Mouse (Mus musculus) C2C12 (cell line): Measurements from ENCODE around the gene Ramp2. TPM values are rescaled to one million over a fixed set of nuclear protein-coding genes. Genes with fewer than 3 reads are reported as not detected.

Experiments
- H3K27me3 ChIP-seq: one replicate; pipeline ENCODE4 v1.6.1; 2011; ENCODE audit not compliant: control insufficient read depth, insufficient read depth, insufficient read length
- H3K36me3 ChIP-seq: one replicate; pipeline ENCODE4 v1.6.1; 2011; ENCODE audit not compliant: control insufficient read depth, insufficient read depth
- H3K4me3 ChIP-seq: one replicate; pipeline ENCODE4 v1.5.1; 2011; ENCODE audit warnings: mild to moderate bottlenecking, control low read depth; ENCODE audit not compliant: poor library complexity, insufficient read depth, severe bottlenecking
- H3K79me2 ChIP-seq: one replicate; pipeline ENCODE4 v1.6.1; 2011; ENCODE audit not compliant: control insufficient read depth, insufficient read depth
- H3K79me3 ChIP-seq: one replicate; pipeline ENCODE4 v1.6.1; 2011; ENCODE audit warnings: low read depth, control low read depth
- H3ac ChIP-seq: one replicate; pipeline ENCODE3; 2011; ENCODE audit warnings: low read depth; ENCODE audit not compliant: control insufficient read depth, insufficient read length
- CEBPB ChIP-seq: IDR thresholded peaks from one replicate; pipeline ENCODE4 v1.6.1; 2011; ENCODE audit warnings: low read depth, mild to moderate bottlenecking, control low read depth, moderate library complexity
- CTCF ChIP-seq: IDR thresholded peaks from one replicate; pipeline ENCODE4 v1.5.1; 2011; ENCODE audit not compliant: control insufficient read depth, insufficient read depth, insufficient read length
- FOSL1 ChIP-seq: IDR thresholded peaks from one replicate; pipeline ENCODE4 v1.8.0; 2011; ENCODE audit warnings: mild to moderate bottlenecking, low read length; ENCODE audit not compliant: poor library complexity, insufficient read depth, severe bottlenecking
- MAX ChIP-seq: IDR thresholded peaks from one replicate; pipeline ENCODE4 v1.6.1; 2011; ENCODE audit warnings: mild to moderate bottlenecking, control low read depth
- MYOD1 ChIP-seq: IDR thresholded peaks from one replicate; pipeline ENCODE4 v1.6.1; 2011; ENCODE audit warnings: low read depth; ENCODE audit not compliant: control insufficient read depth, insufficient read length
- MYOG ChIP-seq: IDR thresholded peaks from one replicate; pipeline ENCODE4 v1.6.1; 2011; ENCODE audit not compliant: control insufficient read depth, insufficient read length; ENCODE audit errors: extremely low read depth
- USF1 ChIP-seq: IDR thresholded peaks from one replicate; pipeline ENCODE4 v1.6.1; 2011; ENCODE audit warnings: low read depth, mild to moderate bottlenecking, control low read depth, moderate library complexity
- polyA plus RNA-seq: library from polyadenylated mRNA; unstranded; fragments of >200 nt; fragmentation: generic; extraction: Trizol; gene quantifications from one replicate; pipeline ENCODE4 v1.2.1, GENCODE M21; 2012; ENCODE audit warnings: missing spikeins

The Ramp2 gene
- polyA plus RNA-seq, 1 experiment, result 0.66 TPM

- Histone ChIP-seq H3ac (no peak overlapping the region), H3K4me3 (no peak overlapping the region), H3K36me3 (no peaks in the 10 kb centered on the region), H3K79me2 (no peaks in the 10 kb centered on the region), H3K27me3 (peaks cover 30% of the 10 kb centered on the region), H3K79me3 (no peaks in the 10 kb centered on the region)
- TF ChIP-seq MYOG (no peak), CEBPB (no peak), USF1 (no peak), FOSL1 (no peak), CTCF (no peak)
These were observed 23.8 kb downstream of the Ramp2 start for GRCm38 (mm10) chr11:101269577-101270116.

- Histone ChIP-seq H3K36me3 (no peaks in the 10 kb centered on the region), H3K79me2 (peaks cover 10% of the 10 kb centered on the region), H3K4me3 (no peak overlapping the region), H3ac (no peak overlapping the region), H3K79me3 (no peaks in the 10 kb centered on the region), H3K27me3 (peaks cover 21% of the 10 kb centered on the region)
- TF ChIP-seq MYOD1, result no peak
- peak; percentile 65 for TF ChIP-seq USF1
These were observed 26.6 kb downstream of the Ramp2 start for GRCm38 (mm10) chr11:101272446-101272845.

GRCm38 (mm10) chr11:101275309-101275708 is 29.5 kb downstream of the Ramp2 start:
- H3K36me3 ChIP-seq, result no peaks in the 10 kb centered on the region
- no peaks in the 10 kb centered on the region for H3K79me3 ChIP-seq
- no peak overlapping the region for H3K4me3 ChIP-seq
- TF ChIP-seq FOSL1, result no peak
- TF ChIP-seq USF1, result no peak
- TF ChIP-seq CTCF, result no peak
- TF ChIP-seq CEBPB, result no peak
- H3K79me2 ChIP-seq, result peaks cover 10% of the 10 kb centered on the region
- H3ac ChIP-seq, result no peak overlapping the region
- peaks cover 8% of the 10 kb centered on the region for H3K27me3 ChIP-seq

GRCm38 (mm10) chr11:101276319-101277070 is 30.7 kb downstream of the Ramp2 start:
- Histone ChIP-seq H3K79me2 (peaks cover 10% of the 10 kb centered on the region), H3K36me3 (no peaks in the 10 kb centered on the region), H3ac (no peak overlapping the region), H3K27me3 (peaks cover 3% of the 10 kb centered on the region), H3K79me3 (no peaks in the 10 kb centered on the region), H3K4me3 (no peak overlapping the region)
- no peak for TF ChIP-seq MAX
- no peak for TF ChIP-seq FOSL1
- TF ChIP-seq MYOD1, result no peak
- no peak for TF ChIP-seq MYOG
- TF ChIP-seq CEBPB, result no peak
- no peak for TF ChIP-seq USF1
- TF ChIP-seq CTCF, result no peak

- peaks cover 10% of the 10 kb centered on the region for H3K79me2 ChIP-seq
- peak overlapping the region; percentile 56 for H3K4me3 ChIP-seq
- H3ac ChIP-seq, result peak overlapping the region; percentile 96
- no peaks in the 10 kb centered on the region for H3K79me3 ChIP-seq
- H3K27me3 ChIP-seq, result peaks cover 3% of the 10 kb centered on the region
- no peaks in the 10 kb centered on the region for H3K36me3 ChIP-seq
- TF ChIP-seq MAX (peak; percentile 61), USF1 (no peak), FOSL1 (peak; percentile 66), CEBPB (no peak), MYOG (no peak), MYOD1 (peak; percentile 1), CTCF (no peak)
These were observed 31.8 kb downstream of the Ramp2 start for GRCm38 (mm10) chr11:101277381-101278222.
